8 mouse cellular contexts compared by ENCODE assay signal in genomic region chr3:131303320-131303714, GRCm38 (mm10). TPM values are rescaled to one million over a fixed set of nuclear protein-coding genes. Genes with fewer than 3 reads are reported as not detected.
DNase-seq lines count a peak whose midpoint lies in the region; ATAC-seq and TF ChIP-seq lines count a peak whose summit lies in the region.

No protein-coding gene starts in this region.

- DNase-seq in kidney, postnatal 4 days: no peak
- no peak for DNase-seq in hindbrain, postnatal 0 days (ENCODE audit: low spot score)
- no peak for DNase-seq in midbrain, embryonic 14.5 days
- no peak for DNase-seq in c-Kit-positive CD71-positive TER-119-positive erythroid progenitor cells, embryonic 14.5 days (ENCODE audit: low spot score)
- no peak for DNase-seq in spleen, adult 18-20 months

- ATAC-seq in kidney, embryonic 14.5 days (ENCODE audit: low FRiP score, low TSS enrichment): no peak; the same call in 1 of the 2 replicates
- no peak; the same call in 1 of the 2 replicates for ATAC-seq in hindbrain, postnatal 0 days
- ATAC-seq in midbrain, embryonic 14.5 days (ENCODE audit: low FRiP score, low TSS enrichment): peak; percentile 28; the same call in 1 of the 2 replicates
- no peak for ATAC-seq in erythroid progenitor cell, adult 5-6 weeks (replicated peaks; ENCODE audit: low FRiP score, poor library complexity, severe bottlenecking)

- 0 out of 2 replicates have a peak, but pooled peaks cover 4% of the 10 kb centered on the region for H3K4me1 ChIP-seq in kidney, embryonic 14.5 days (ENCODE audit: control insufficient read depth, insufficient read depth, low read length)
- H3K4me1 ChIP-seq in cortical plate, adult 2 months (ENCODE audit: control insufficient read depth, insufficient read depth, low read length): peaks cover 2% of the 10 kb centered on the region; the same call in 1 of the 2 replicates
- peaks cover 7% of the 10 kb centered on the region for H3K4me1 ChIP-seq in hindbrain, postnatal 0 days (ENCODE audit: insufficient read depth, low read length)
- 0 out of 2 replicates have a peak, but pooled peaks cover 5% of the 10 kb centered on the region for H3K4me1 ChIP-seq in midbrain, embryonic 14.5 days (ENCODE audit: control insufficient read depth, insufficient read depth, low read length)

- no peak for TF ChIP-seq CTCF in cortical plate, adult 2 months (IDR thresholded peaks at IDR 0.05; ENCODE audit: extremely low read depth, insufficient read depth, low read length)
- TF ChIP-seq CTCF in hindbrain, postnatal 0 days (IDR thresholded peaks at IDR 0.05; ENCODE audit: low read depth): no peak

- no peaks in the 10 kb centered on the region for H3K27me3 ChIP-seq in kidney, embryonic 14.5 days (ENCODE audit: control insufficient read depth, insufficient read depth, low read length)
- H3K27me3 ChIP-seq in hindbrain, postnatal 0 days (ENCODE audit: insufficient read depth, low read length): no peaks in the 10 kb centered on the region
- H3K27me3 ChIP-seq in midbrain, embryonic 14.5 days (ENCODE audit: control insufficient read depth, insufficient read depth, low read length): no peaks in the 10 kb centered on the region

- no peak overlapping the region for H3K27ac ChIP-seq in kidney, embryonic 14.5 days (ENCODE audit: low read depth, low read length)
- no peak overlapping the region for H3K27ac ChIP-seq in cortical plate, adult 2 months (ENCODE audit: insufficient read depth, low read length)
- H3K27ac ChIP-seq in hindbrain, postnatal 0 days: peak overlapping the region; percentile 70; the same call in 1 of the 2 replicates
- peak overlapping the region; percentile 82; the same call in 1 of the 2 replicates for H3K27ac ChIP-seq in midbrain, embryonic 14.5 days (replicated peaks; ENCODE audit: low read depth, low read length)

- H3K36me3 ChIP-seq in kidney, embryonic 14.5 days (ENCODE audit: control insufficient read depth, insufficient read depth, low read length): no peaks in the 10 kb centered on the region
- no peaks in the 10 kb centered on the region for H3K36me3 ChIP-seq in hindbrain, postnatal 0 days (ENCODE audit: insufficient read depth, low read length)
- H3K36me3 ChIP-seq in midbrain, embryonic 14.5 days (ENCODE audit: control insufficient read depth, insufficient read depth, low read length): no peaks in the 10 kb centered on the region

- peak overlapping the region; percentile 56; the same call in 1 of the 2 replicates for H3K9ac ChIP-seq in kidney, embryonic 14.5 days (ENCODE audit: low read depth, low read length)
- peak overlapping the region; percentile 53; the same call in 1 of the 2 replicates for H3K9ac ChIP-seq in hindbrain, postnatal 0 days (replicated peaks; ENCODE audit: low read length)
- peak overlapping the region; percentile 78; the same call in 1 of the 2 replicates for H3K9ac ChIP-seq in midbrain, embryonic 14.5 days (replicated peaks; ENCODE audit: low read length)

- peak overlapping the region; percentile 99 for H3K4me2 ChIP-seq in kidney, embryonic 14.5 days (replicated peaks; ENCODE audit: low read depth, low read length)
- H3K4me2 ChIP-seq in hindbrain, postnatal 0 days (ENCODE audit: low read depth, low read length): peak overlapping the region; percentile 86
- H3K4me2 ChIP-seq in midbrain, embryonic 14.5 days (ENCODE audit: low read length): peak overlapping the region; percentile 92

- 18% methylated on average over 5 of the region's 5 CpGs for WGBS in kidney, embryonic 14.5 days
- WGBS in hindbrain, postnatal 0 days: 19% methylated on average over 5 of the region's 5 CpGs
- WGBS in midbrain, embryonic 14.5 days: 21% methylated on average over 5 of the region's 5 CpGs

- peak overlapping the region; percentile 78 for H3K4me3 ChIP-seq in kidney, embryonic 14.5 days (ENCODE audit: low read length)
- H3K4me3 ChIP-seq in cortical plate, adult 2 months (ENCODE audit: insufficient read depth, low read length): peak overlapping the region; percentile 90
- peak overlapping the region; percentile 53 for H3K4me3 ChIP-seq in hindbrain, postnatal 0 days (ENCODE audit: low read length)
- H3K4me3 ChIP-seq in midbrain, embryonic 14.5 days (replicated peaks; ENCODE audit: low read depth, low read length): peak overlapping the region; percentile 86

- H3K9me3 ChIP-seq in kidney, embryonic 14.5 days (ENCODE audit: control insufficient read depth, low read length): peaks cover under 1% of the 10 kb centered on the region; the same call in 1 of the 2 replicates
- no peaks in the 10 kb centered on the region for H3K9me3 ChIP-seq in hindbrain, postnatal 0 days (ENCODE audit: low read length)
- no peaks in the 10 kb centered on the region for H3K9me3 ChIP-seq in midbrain, embryonic 14.5 days (ENCODE audit: control insufficient read depth, low read length)

- no peak for TF ChIP-seq POLR2A in cortical plate, adult 2 months (IDR thresholded peaks at IDR 0.05; ENCODE audit: extremely low read depth, insufficient read depth, low read length)

RNA-seq across cellular contexts. Expression of gene Cyp2u1, which starts 0.3 kb away (rescaled TPM):
- 1.4 and 2.4 TPM in 2 replicates for polyA plus RNA-seq in kidney, embryonic 14.5 days (2014; fragmentation: Nextera tagmentation; extraction: Ambion mirVana)
- polyA plus RNA-seq in cortical plate, adult 2 months (2012; rRNA removed): 10.4 and 11.2 TPM in 2 replicates
- total RNA-seq in hindbrain, postnatal 0 days (2014; rRNA removed): 16.7 and 24.5 TPM in 2 replicates
- 13.7 and 14.5 TPM in 2 replicates for polyA plus RNA-seq in hindbrain, postnatal 0 days (2015; fragmentation: Nextera tagmentation; extraction: Ambion mirVana)
- 6.4 and 6.7 TPM in 2 replicates for polyA plus RNA-seq in midbrain, embryonic 14.5 days (2014; fragmentation: Nextera tagmentation; extraction: Ambion mirVana)
- total RNA-seq in erythroid progenitor cell, adult 5-6 weeks (2015; ENCODE audit: low replicate concordance): 1.7 TPM in 1 of 2 replicates, not detected in the other
- not detected in 2 replicates for total RNA-seq in erythroid progenitor cell, adult 5-6 weeks (2017; ENCODE audit: low replicate concordance)

RNA-seq across cellular contexts. Expression of gene Hadh, which starts 31.4 kb away (rescaled TPM):
- polyA plus RNA-seq in kidney, embryonic 14.5 days (2014; fragmentation: Nextera tagmentation; extraction: Ambion mirVana): 130 and 134 TPM in 2 replicates
- 40.3 and 46.0 TPM in 2 replicates for polyA plus RNA-seq in cortical plate, adult 2 months (2012; rRNA removed)
- total RNA-seq in hindbrain, postnatal 0 days (2014; rRNA removed): 25.0 and 27.6 TPM in 2 replicates
- 46.3 and 50.9 TPM in 2 replicates for polyA plus RNA-seq in hindbrain, postnatal 0 days (2015; fragmentation: Nextera tagmentation; extraction: Ambion mirVana)
- polyA plus RNA-seq in midbrain, embryonic 14.5 days (2014; fragmentation: Nextera tagmentation; extraction: Ambion mirVana): 20.8 and 26.5 TPM in 2 replicates
- total RNA-seq in erythroid progenitor cell, adult 5-6 weeks (2015; ENCODE audit: low replicate concordance): 9.6 and 17.3 TPM in 2 replicates
- total RNA-seq in erythroid progenitor cell, adult 5-6 weeks (2017; ENCODE audit: low replicate concordance): 2.7 and 7.6 TPM in 2 replicates

Comparison
In these comparisons a context has a peak if more than half of its experiments do, and no peak if none do; other contexts are left out.
1. H3K27ac ChIP-seq: peak in hindbrain, postnatal 0 days (single experiment) and midbrain, embryonic 14.5 days (single experiment); none in kidney, embryonic 14.5 days (single experiment) and cortical plate, adult 2 months (single experiment).
2. Peak in every context shown above with its lines, with median percentiles within 50 percentile points of each other: H3K4me2 ChIP-seq, H3K4me3 ChIP-seq and H3K9ac ChIP-seq.